Mouse (Mus musculus) kidney, postnatal 0 days (tissue): ENCODE results near the gene Dock1. TPM values are rescaled to one million over a fixed set of nuclear protein-coding genes. Genes with fewer than 3 reads are reported as not detected.
A peak's percentile ranks its signal among the peaks of the same experiment; 100 is the strongest.

Source experiments
- ATAC-seq: fragments of 200-750 bp; cut with Nextera tagmentation; replicated peaks from 2 replicates; pipeline ENCODE4 v1.8.0; 2017; ENCODE audit warnings: low read depth, moderate number of reproducible peaks, moderate TSS enrichment, moderate library complexity; ENCODE audit not compliant: low FRiP score
- DNase-seq: peaks from one replicate; pipeline ENCODE4 v3.0.0-alpha.2; 2016; ENCODE audit warnings: low spot score
- H3K27ac ChIP-seq: fragments of 300-500 bp; sonication (generic); 2 replicates; pipeline ENCODE4 v1.5.1; 2014; ENCODE audit warnings: mild to moderate bottlenecking
- H3K27me3 ChIP-seq: fragments of 300-500 bp; sonication (generic); 2 replicates; pipeline ENCODE4 v1.6.1; 2014; ENCODE audit warnings: low read length, mixed read lengths; ENCODE audit not compliant: insufficient read depth
- H3K36me3 ChIP-seq: fragments of 300-500 bp; sonication (generic); 2 replicates; pipeline ENCODE4 v1.6.1; 2014; ENCODE audit warnings: low read length, mixed read lengths; ENCODE audit not compliant: insufficient read depth
- H3K4me1 ChIP-seq: fragments of 300-500 bp; sonication (generic); replicated peaks from 2 replicates; pipeline ENCODE4 v1.6.1; 2014; ENCODE audit warnings: antibody characterized with exemption, low read length, mixed read lengths; ENCODE audit not compliant: insufficient read depth
- H3K4me2 ChIP-seq: fragments of 300-500 bp; sonication (generic); 2 replicates; pipeline ENCODE4 v1.6.1; 2014; ENCODE audit warnings: mild to moderate bottlenecking, low read length, moderate library complexity, mixed read lengths
- H3K4me3 ChIP-seq: fragments of 300-500 bp; sonication (generic); replicated peaks from 2 replicates; pipeline ENCODE4 v1.5.1; 2014; ENCODE audit warnings: low read depth, low read length
- H3K9ac ChIP-seq: fragments of 300-500 bp; sonication (generic); 2 replicates; pipeline ENCODE4 v1.6.1; 2014; ENCODE audit warnings: low read depth, low read length
- H3K9me3 ChIP-seq: fragments of 300-500 bp; sonication (generic); replicated peaks from 2 replicates; pipeline ENCODE4 v1.6.1; 2016; ENCODE audit warnings: low read length, inconsistent platforms, mixed read lengths
- CTCF ChIP-seq: IDR thresholded peaks from 2 replicates; pipeline ENCODE4 v1.5.1; 2016; ENCODE audit warnings: antibody characterized with exemption, low read depth, mild to moderate bottlenecking, moderate library complexity
- WGBS: fragments of 180-500 bp; shearing (Covaris S2); extraction: QIAGEN DNeasy Blood & Tissue Kit; methylation state at CpG from one replicate; pipeline ENCODE4 v1.1.7; 2014; 5-methylcytosine and 5-hydroxymethylcytosine counted together
- polyA plus RNA-seq: library from polyadenylated mRNA; unstranded; fragments of >200 nt; fragmentation: Nextera tagmentation; extraction: Ambion mirVana; gene quantifications from 2 replicates; pipeline ENCODE4 v1.2.1, GENCODE M21; 2015

Dock1 gene
- polyA plus RNA-seq, 1 experiment from 2014 or later = 23.9 TPM

DNA sequence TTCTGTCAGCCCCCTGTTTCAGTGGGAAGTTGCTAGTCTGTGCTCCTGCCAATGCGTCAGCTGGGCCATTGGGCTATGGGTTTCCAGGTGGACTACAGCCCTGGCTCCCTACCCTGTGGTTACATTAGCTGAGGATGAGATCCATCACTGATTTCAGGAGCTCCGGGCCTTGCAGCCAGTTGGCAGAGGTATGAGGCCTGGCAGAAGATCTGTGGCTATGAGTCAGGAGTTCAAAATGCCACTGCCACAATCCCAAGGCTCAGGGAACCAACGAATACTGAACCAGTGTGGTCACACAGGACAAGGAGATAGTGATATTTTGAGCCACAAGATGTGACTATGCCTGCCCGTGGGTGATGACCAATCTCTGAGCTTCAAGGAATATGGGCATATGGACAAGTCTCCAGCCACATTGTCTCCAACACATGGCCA, 3.2 kb upstream of the Dock1 start:
- DNase-seq = no peak

DNA sequence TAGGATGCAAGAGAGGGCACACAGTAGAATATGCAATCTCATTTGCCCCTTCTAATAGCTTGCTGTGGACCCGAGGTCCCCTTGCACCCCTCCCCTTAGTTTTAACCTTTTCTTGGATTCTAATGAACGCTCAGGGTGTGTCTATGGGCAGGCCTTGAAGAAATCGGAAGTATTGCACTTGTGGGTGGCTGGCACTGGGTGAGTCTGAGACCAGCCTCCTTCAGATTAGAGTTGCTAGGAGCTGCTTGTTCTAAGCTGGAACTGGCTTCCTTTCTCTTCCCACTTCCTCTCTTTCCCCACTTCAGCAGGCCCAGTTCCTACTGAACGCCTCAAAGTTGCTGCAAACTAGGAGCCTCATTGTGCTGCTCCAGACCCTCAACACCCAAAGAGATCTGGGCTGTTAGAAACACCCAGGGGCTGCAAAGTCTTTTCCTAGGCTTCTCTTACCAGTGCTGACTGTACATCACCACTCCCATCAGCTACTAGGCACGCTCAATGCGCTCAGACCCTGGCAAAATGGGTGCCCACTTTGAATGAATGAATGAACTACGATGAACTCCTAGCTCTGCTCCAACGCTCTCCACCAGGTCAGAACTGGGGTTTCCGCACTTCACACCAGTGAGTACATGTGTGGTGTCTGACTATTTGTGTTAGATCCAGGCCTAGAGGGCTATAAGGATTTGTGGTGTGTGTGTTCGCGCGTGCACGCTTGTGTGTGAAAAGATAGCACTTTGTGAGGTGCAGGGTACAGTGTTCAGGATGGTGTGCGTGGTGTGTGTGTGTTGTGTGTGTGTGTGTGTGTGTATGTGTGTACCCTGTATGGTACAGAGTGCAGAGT, 761 bp upstream of the Dock1 start:
- H3K27me3 ChIP-seq = no peaks in the 10 kb centered on the region
- WGBS = 84% methylated on average over 14 of the region's 14 CpGs
- peak overlapping the region; percentile 73 for H3K4me3 ChIP-seq
- DNase-seq (no peak), ATAC-seq (no peak)
- no peaks in the 10 kb centered on the region for H3K9me3 ChIP-seq
- TF ChIP-seq CTCF = no peak
- peak overlapping the region; percentile 95 for H3K9ac ChIP-seq
- H3K4me2 ChIP-seq = peak overlapping the region; percentile 81
- H3K4me1 ChIP-seq = peaks cover 31% of the 10 kb centered on the region
- H3K36me3 ChIP-seq = no peaks in the 10 kb centered on the region
- H3K27ac ChIP-seq = 0 out of 2 replicates have a peak overlapping the region, but pooled peaks have one; percentile 95

More for the DNA sequence above, 3.2 kb upstream of the Dock1 start:
- no peak for ATAC-seq
- Histone ChIP-seq H3K4me3 (no peak overlapping the region), H3K9ac (no peak overlapping the region), H3K27ac (no peak overlapping the region), H3K36me3 (no peaks in the 10 kb centered on the region), H3K27me3 (no peaks in the 10 kb centered on the region), H3K4me1 (peaks cover 18% of the 10 kb centered on the region), H3K4me2 (no peak overlapping the region), H3K9me3 (no peaks in the 10 kb centered on the region)
- 90% methylated on average over 4 of the region's 4 CpGs for WGBS
- TF ChIP-seq CTCF = no peak

DNA sequence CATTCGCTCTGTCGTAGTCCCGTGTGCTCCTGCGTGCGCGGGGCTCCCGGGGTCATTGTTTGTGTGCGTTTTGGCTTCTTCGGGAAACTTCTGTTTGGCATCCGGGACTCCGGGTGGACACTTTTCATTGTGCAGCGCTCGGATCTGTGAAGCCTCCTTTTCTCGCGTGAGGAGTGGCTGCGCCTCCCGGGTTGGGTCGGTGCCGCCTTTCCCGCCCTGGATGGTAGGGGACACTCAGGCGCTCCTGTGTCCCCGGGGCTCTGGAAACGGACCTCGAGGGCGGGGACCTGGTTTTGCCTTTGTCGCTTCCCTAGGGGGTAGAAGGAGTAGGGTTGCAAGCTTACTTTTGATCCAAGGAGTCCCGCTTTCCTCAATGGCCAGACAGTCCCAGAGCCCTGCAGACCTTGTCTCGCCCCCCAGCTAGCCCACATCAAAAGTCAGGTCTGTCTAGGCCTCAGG, 578 bp downstream of the Dock1 start:
- WGBS = 1% methylated on average over 28 of the region's 28 CpGs
- no peak for TF ChIP-seq CTCF
- Histone ChIP-seq H3K9ac (peak overlapping the region; percentile 95), H3K27ac (peak overlapping the region; percentile 95), H3K27me3 (no peaks in the 10 kb centered on the region), H3K4me3 (peak overlapping the region; percentile 73), H3K9me3 (no peaks in the 10 kb centered on the region), H3K36me3 (no peaks in the 10 kb centered on the region), H3K4me2 (peak overlapping the region; percentile 81), H3K4me1 (peaks cover 31% of the 10 kb centered on the region)
- DNase-seq (peak; percentile 71), ATAC-seq (peak; percentile 37)

GRCm38 (mm10) chr7:134671467-134671901, 1.0 kb downstream of the Dock1 start:
- Histone ChIP-seq H3K9me3 (no peaks in the 10 kb centered on the region), H3K36me3 (no peaks in the 10 kb centered on the region), H3K4me3 (peak overlapping the region; percentile 73), H3K27me3 (no peaks in the 10 kb centered on the region), H3K4me1 (peaks cover 31% of the 10 kb centered on the region), H3K9ac (peak overlapping the region; percentile 95), H3K4me2 (peak overlapping the region; percentile 81), H3K27ac (peak overlapping the region; percentile 95)
- TF ChIP-seq CTCF = no peak
- peak; percentile 59 for DNase-seq
- 5% methylated on average over 7 of the region's 7 CpGs for WGBS
- 0 out of 2 replicates have a peak, but pooled peaks have one; percentile 9 for ATAC-seq

DNA sequence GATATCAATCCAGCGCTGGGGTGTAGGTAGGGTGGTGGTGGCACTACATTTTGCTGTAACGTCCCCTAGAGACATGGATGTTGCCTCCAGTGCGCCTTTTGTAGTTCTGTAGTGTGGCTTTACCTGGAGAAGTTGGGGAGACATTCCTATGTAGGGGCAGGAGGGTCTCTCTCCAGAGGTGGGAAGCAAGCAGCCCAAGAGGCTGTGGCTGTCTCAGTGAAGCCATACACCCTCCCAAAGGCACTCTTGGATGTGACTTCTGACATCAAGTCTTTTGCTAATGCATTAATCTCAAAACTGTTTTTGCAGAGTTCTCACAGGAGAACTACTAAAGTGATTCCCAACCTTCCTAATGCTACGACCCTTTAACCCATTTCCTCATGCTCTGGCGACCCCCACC, 2.7 kb downstream of the Dock1 start:
- TF ChIP-seq CTCF = no peak
- H3K4me2 ChIP-seq = 0 out of 2 replicates have a peak overlapping the region, but pooled peaks have one; percentile 81

GRCm38 (mm10) chr7:134673952-134674351, 3.5 kb downstream of the Dock1 start:
- Histone ChIP-seq H3K9ac (no peak overlapping the region), H3K4me3 (no peak overlapping the region), H3K36me3 (no peaks in the 10 kb centered on the region), H3K27me3 (no peaks in the 10 kb centered on the region), H3K9me3 (no peaks in the 10 kb centered on the region), H3K27ac (no peak overlapping the region), H3K4me2 (no peak overlapping the region), H3K4me1 (peaks cover 52% of the 10 kb centered on the region)
- ATAC-seq (no peak), DNase-seq (peak; percentile 43)
- no peak for TF ChIP-seq CTCF
- WGBS = 48% methylated on average over 9 of the region's 9 CpGs

More for the DNA sequence above, 2.7 kb downstream of the Dock1 start:
- 63% methylated on average over 5 of the region's 5 CpGs for WGBS
- H3K9me3 ChIP-seq = no peaks in the 10 kb centered on the region
- H3K4me3 ChIP-seq = no peak overlapping the region
- H3K36me3 ChIP-seq = no peaks in the 10 kb centered on the region
- no peaks in the 10 kb centered on the region for H3K27me3 ChIP-seq
- no peak for DNase-seq
- no peak overlapping the region for H3K27ac ChIP-seq
- peaks cover 44% of the 10 kb centered on the region for H3K4me1 ChIP-seq
- H3K9ac ChIP-seq = 0 out of 2 replicates have a peak overlapping the region, but pooled peaks have one; percentile 27
- ATAC-seq = no peak
